Mouse (Mus musculus): ENCODE measurements around the gene Nek8.

Gene Nek8

GRCm38 (mm10) chr11:78167257-78167959 is 9.1 kb downstream of the Nek8 start:
- no peak for DNase-seq (ENCODE audit: low spot score in 2 of 2)

- no peak for DNase-seq (ENCODE audit: low spot score in 2 of 2)
These were observed 9.8 kb downstream of the Nek8 start for GRCm38 (mm10) chr11:78166640-78167039.

GRCm38 (mm10) chr11:78166161-78166560 is 10.3 kb downstream of the Nek8 start:
- DNase-seq (ENCODE audit: low spot score in 2 of 2), result no peak

- no peak for DNase-seq (ENCODE audit: low spot score in 2 of 2)
These were observed 10.7 kb downstream of the Nek8 start for GRCm38 (mm10) chr11:78165761-78166109.

- DNase-seq (ENCODE audit: low spot score in 2 of 2), result no peak
These were observed 11.3 kb downstream of the Nek8 start, which contains the start of gene Traf4 for GRCm38 (mm10) chr11:78164924-78165760. TSS of gene Traf4 (minus strand) at chr11:78165589.

- no peak for DNase-seq (ENCODE audit: low spot score in 2 of 2)
These were observed 11.9 kb downstream of the Nek8 start for GRCm38 (mm10) chr11:78164604-78164923.

DNA sequence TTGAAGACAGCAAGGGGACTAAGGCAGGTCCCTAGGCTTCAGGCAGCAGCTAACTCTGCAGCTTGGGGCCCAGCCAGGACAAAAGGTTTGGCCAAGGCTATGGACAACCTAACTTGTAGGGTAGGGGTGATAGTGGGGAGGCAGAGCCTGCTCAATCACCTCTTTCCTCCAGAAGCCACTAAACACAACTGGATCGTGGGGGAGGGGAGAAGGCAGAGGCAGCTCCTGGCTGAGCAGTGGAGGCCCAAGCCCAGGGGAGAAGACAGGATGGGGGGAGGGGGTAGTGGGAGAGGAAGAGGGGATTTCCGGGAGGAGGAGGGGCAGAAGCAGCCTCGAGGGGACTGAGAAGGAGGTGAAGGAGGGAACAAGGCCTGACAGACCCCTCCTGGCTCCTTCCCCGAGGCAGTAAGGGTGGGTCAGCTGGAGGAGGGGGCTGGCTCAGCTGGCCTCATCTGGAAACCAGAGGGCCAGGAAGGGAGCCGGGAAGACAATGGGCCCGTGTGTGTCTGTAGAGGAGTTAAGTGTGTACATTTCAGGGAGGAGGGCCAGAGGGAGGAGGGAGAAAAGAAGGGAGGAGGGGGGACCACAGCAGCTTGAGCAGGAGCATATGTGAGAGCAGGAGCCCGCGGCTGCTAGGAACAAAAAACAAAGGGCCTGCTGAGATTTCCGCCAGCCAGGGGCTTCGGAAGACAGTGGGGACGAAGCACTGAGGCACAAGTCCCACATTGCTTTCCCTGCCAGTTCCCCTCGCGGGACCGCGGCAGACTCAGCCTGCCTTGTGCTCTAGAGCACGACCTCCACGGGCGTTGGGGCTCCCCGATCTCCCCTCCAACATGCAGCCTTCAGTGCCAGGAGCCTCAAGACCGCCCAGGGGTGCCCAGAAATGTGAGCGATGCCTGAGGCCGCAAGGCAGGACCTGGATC is 12.5 kb downstream of the Nek8 start:
- no peak for DNase-seq (ENCODE audit: low spot score in 2 of 2)

- no peak for DNase-seq (ENCODE audit: low spot score in 2 of 2)
These were observed 13.4 kb downstream of the Nek8 start for GRCm38 (mm10) chr11:78163045-78163444.

GRCm38 (mm10) chr11:78162504-78162903 is 14.0 kb downstream of the Nek8 start:
- no peak for DNase-seq (ENCODE audit: low spot score in 2 of 2)

- no peak for DNase-seq (ENCODE audit: low spot score in 2 of 2)
These were observed 14.5 kb downstream of the Nek8 start for GRCm38 (mm10) chr11:78161968-78162367.

DNA sequence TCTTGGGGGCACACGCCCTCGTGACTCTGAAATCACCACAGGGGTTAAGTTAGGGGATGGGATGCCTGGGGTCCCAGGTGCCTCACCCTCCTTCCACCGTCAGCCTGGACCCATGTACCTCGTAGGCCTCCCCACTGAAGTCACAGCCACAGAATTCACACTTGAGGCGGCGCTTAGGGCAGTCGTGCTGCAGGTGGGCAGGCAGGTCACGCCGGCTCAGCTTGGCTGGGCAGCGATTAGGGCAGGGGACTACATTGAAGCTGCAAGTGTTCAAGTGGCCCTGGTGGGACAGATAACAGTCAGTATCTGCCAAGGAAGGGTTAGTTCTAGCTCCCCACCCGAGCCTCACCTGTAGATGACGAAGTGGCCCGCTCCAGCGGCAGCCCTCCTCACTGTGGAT is 15.3 kb downstream of the Nek8 start:
- no peak for DNase-seq (ENCODE audit: low spot score in 2 of 2)

GRCm38 (mm10) chr11:78160675-78161074 is 15.8 kb downstream of the Nek8 start:
- no peak for DNase-seq (ENCODE audit: low spot score in 2 of 2)

DNA sequence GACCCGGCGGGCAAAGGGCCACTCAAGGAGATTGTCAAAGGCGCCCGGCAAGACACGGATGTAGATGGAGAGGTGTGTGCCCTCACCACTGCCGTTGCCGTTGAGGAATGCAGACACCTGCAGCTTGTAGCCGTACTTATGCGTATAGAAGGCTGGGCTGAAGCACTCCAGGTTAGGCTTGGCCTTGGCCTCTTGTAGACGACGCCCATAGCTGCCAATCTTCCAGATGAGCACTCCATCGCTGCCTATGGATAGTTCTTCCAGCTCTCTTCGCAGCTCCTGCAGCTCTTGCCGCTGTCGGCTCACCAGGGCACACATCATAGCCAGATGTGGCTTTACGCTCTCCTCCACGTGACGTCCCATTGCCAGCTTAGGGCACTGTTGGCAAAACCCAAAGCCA is 16.3 kb downstream of the Nek8 start:
- no peak for DNase-seq (ENCODE audit: low spot score in 2 of 2)

DNA sequence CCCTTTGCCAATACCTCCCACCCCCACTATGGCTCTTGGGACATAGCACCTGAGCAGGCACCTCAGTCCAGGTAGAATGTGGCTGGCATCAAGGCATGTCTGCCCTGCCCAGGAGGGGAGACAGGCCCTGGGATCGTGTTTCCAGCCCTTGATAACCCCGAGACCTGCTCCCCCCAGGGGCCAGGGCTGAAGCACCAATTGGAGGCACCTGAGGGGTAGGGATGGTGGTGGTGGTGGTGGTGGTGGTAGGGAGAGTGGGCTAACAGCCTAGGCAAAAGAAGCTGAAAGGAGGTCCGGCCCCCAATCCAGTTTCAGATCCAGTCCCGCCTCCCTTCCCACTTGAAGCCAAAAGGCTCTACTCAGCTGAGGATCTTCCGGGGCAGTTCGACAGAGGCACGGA is 16.9 kb downstream of the Nek8 start:
- no peak for DNase-seq (ENCODE audit: low spot score in 2 of 2)

DNA sequence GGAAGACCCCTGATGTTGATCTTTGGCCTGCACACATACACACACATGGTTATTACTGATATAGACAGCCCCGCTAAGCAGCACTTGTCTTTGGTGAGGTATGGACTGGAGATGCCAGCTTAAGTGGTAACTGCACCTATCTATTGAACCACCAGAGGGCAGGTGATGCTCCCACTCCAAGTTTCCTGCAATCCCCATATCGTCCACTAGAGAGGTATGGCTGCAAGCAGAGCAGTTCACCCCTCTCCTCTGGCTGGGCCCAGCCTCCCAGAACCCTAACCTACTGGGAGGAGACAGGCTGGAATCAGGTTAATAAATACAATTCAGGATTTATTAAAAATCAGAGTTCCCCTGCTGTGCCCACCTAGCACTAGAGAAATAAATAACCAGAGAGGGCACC is 17.4 kb downstream of the Nek8 start:
- peak in 1 of 2 experiments; percentile 76 for DNase-seq (ENCODE audit: low spot score in 2 of 2)

- DNase-seq (ENCODE audit: low spot score in 2 of 2), result no peak
These were observed 20.2 kb downstream of the Nek8 start for GRCm38 (mm10) chr11:78156156-78156699.

DNA sequence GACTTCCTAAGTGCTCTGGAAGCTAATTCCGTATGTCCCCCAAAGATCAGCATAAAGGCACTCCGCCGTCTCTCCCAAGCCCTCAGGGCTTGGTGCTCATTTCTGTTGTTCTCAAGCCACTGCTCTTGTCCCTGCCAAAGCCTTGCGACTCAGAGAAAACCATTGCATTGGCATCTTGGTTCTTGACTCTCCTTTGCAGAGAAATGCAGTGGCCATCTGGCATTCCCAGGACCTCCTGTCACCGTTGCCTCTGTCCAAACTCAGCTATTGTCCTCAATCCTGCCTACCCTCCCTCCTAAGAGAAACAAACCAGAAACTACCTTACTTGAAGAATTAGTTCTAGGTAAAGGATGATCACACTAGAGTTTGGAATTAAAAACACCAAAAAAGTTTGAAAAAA is 20.8 kb downstream of the Nek8 start:
- DNase-seq (ENCODE audit: low spot score in 2 of 2), result no peak

DNA sequence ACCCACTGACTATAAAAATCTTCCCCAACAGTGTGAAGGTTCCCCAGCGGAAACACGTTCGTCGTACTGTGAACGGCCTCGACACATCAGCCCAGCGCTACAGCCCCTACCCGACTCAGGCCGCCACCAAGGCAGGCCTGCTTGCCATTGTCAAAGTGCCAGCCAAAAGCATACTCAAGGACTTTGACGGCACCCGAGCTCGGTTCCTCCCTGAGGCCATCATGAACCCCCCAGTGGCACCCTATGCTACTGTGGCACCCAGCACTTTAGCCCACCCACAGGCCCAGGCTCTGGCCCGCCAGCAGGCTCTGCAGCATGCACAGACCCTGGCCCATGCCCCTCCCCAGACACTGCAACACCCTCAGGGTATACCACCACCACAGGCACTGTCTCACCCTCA is 22.7 kb downstream of the Nek8 start:
- DNase-seq (ENCODE audit: low spot score in 2 of 2), result no peak

DNA sequence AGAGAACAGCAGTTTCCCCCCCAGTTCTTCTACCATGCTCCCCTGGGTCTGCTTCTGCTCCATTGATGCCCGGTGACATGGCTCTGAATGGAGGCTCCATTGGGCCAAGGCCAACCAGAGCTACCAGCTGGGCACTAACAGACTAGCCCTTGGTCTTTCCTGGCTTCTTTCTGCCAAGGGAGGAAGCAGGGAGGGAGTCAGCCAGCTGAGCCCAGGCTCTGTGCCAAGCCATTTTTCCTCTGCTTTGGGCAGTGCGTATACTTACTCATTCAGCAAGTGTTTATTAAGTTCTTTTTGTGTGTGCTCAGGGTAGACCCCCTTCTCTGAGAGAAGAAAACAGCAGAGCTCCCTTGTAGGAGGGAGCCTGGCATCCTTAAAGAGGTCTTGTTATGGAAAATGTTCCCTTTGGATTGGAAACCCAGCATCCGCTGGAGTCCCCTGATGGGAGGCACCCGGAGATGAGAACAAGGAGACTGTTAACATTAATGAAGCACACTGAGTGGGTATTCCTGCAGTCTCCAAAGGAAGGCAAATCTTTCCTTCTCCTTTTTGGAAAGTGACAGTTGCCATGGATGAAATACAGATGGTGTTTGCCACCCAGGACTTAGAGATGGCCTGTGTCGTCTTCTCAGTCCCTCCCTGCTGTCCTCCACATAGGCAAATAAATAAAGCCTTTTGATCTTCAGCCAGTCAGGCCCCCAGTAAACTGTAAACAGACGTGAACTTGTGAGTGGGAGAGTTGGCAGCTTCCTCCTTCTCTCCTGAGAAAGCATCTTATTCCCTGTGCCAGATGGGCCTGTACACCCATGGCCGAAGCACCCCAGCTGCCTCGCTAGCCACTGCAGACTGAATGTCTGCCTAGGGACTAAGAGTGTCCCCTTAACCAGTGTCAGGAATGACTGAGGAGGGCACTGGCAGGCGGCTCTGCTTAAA is 23.9 kb downstream of the Nek8 start:
- DNase-seq (ENCODE audit: low spot score in 2 of 2), result peak; percentile 60 to 62

GRCm38 (mm10) chr11:78151161-78151560 is 25.3 kb downstream of the Nek8 start:
- no peak for DNase-seq (ENCODE audit: low spot score in 2 of 2)
